Mouse (Mus musculus) testis, postnatal 10 days (tissue): ENCODE results near the gene Alad.

ENCODE experiments used
- DNase-seq: peaks from one replicate; pipeline ENCODE4 v3.0.0; 2021; ENCODE audit warnings: low spot score

Alad gene

GRCm38 (mm10) chr4:62517538-62518415, 1.9 kb downstream of the Alad start:
- DNase-seq: no peak

GRCm38 (mm10) chr4:62517046-62517445, 2.7 kb downstream of the Alad start:
- DNase-seq: no peak

GRCm38 (mm10) chr4:62516579-62516978, 3.1 kb downstream of the Alad start:
- DNase-seq: no peak

GRCm38 (mm10) chr4:62516079-62516478, 3.6 kb downstream of the Alad start:
- no peak for DNase-seq

- DNase-seq: no peak
Observed at GRCm38 (mm10) chr4:62515490-62515889, 4.2 kb downstream of the Alad start.

- DNase-seq: no peak
Observed at GRCm38 (mm10) chr4:62514995-62515394, 4.7 kb downstream of the Alad start.

- DNase-seq: no peak
Observed at GRCm38 (mm10) chr4:62513998-62514506, 5.7 kb downstream of the Alad start.

GRCm38 (mm10) chr4:62509946-62510345, 9.8 kb downstream of the Alad start:
- DNase-seq: peak; percentile 82

GRCm38 (mm10) chr4:62508839-62509238, 10.9 kb downstream of the Alad start:
- DNase-seq: no peak

- DNase-seq: no peak
Observed at GRCm38 (mm10) chr4:62506798-62507197, 12.9 kb downstream of the Alad start.

GRCm38 (mm10) chr4:62505991-62506390, 13.7 kb downstream of the Alad start:
- no peak for DNase-seq

- no peak for DNase-seq
Observed at GRCm38 (mm10) chr4:62503374-62503970, 16.2 kb downstream of the Alad start, which contains the start of gene Hdhd3. Gene Hdhd3 (minus strand): TSS chr4:62503467.

- DNase-seq: no peak
Observed at GRCm38 (mm10) chr4:62502969-62503368, 16.7 kb downstream of the Alad start.

GRCm38 (mm10) chr4:62501964-62502732, 17.6 kb downstream of the Alad start:
- DNase-seq: peak; percentile 93

GRCm38 (mm10) chr4:62501534-62501933, 18.2 kb downstream of the Alad start:
- no peak for DNase-seq

- no peak for DNase-seq
Observed at GRCm38 (mm10) chr4:62500799-62501198, 18.9 kb downstream of the Alad start.

- DNase-seq: peak; percentile 81
Observed at GRCm38 (mm10) chr4:62496815-62497214, 22.9 kb downstream of the Alad start.

GRCm38 (mm10) chr4:62495946-62496345, 23.8 kb downstream of the Alad start:
- DNase-seq: no peak

GRCm38 (mm10) chr4:62494230-62494629, 25.5 kb downstream of the Alad start:
- DNase-seq: no peak

- DNase-seq: no peak
Observed at GRCm38 (mm10) chr4:62492682-62493081, 27.0 kb downstream of the Alad start.

GRCm38 (mm10) chr4:62487914-62488313, 31.8 kb downstream of the Alad start:
- no peak for DNase-seq

- no peak for DNase-seq
Observed at GRCm38 (mm10) chr4:62487172-62487571, 32.5 kb downstream of the Alad start.
